Mouse (Mus musculus) G1E (cell line): ENCODE measurements around the gene Fam78b. TPM values are rescaled to one million over a fixed set of nuclear protein-coding genes. Genes with fewer than 3 reads are reported as not detected.

Experiments used
- ATAC-seq: 2 replicates; pipeline ENCODE4 v1.8.0; 2016; ENCODE audit warnings: mild to moderate bottlenecking; ENCODE audit not compliant: insufficient number of reproducible peaks, poor library complexity, low FRiP score, severe bottlenecking; ENCODE audit errors: extremely low read depth
- DNase-seq: peaks from one replicate; pipeline ENCODE4 v3.0.0; 2012; ENCODE audit warnings: low spot score
- H3K27me3 ChIP-seq: 2 replicates; pipeline ENCODE4 v1.6.1; 2012; ENCODE audit warnings: mild to moderate bottlenecking, low read length, inconsistent platforms; ENCODE audit not compliant: insufficient read depth
- H3K36me3 ChIP-seq: replicated peaks from 2 replicates; pipeline ENCODE3; 2012; ENCODE audit warnings: mild to moderate bottlenecking, inconsistent platforms
- H3K4me1 ChIP-seq: 2 replicates; pipeline ENCODE4 v1.6.1; 2012; ENCODE audit warnings: low read depth, low read length, inconsistent platforms, mixed read lengths; ENCODE audit not compliant: insufficient read depth
- H3K4me3 ChIP-seq: 2 replicates; pipeline ENCODE4 v1.5.1; 2012; ENCODE audit warnings: low read depth, mild to moderate bottlenecking, inconsistent platforms, low read length, moderate library complexity, mixed read lengths
- H3K9me3 ChIP-seq: replicated peaks from 2 replicates; pipeline ENCODE4 v1.6.1; 2012; ENCODE audit warnings: inconsistent platforms
- CTCF ChIP-seq: IDR thresholded peaks from 2 replicates; pipeline ENCODE4 v1.5.1; 2012; ENCODE audit warnings: low read depth, low read length, inconsistent platforms, mixed read lengths
- GATA1 ChIP-seq: IDR thresholded peaks from 2 replicates; pipeline ENCODE4 v1.6.1; 2012; ENCODE audit warnings: borderline replicate concordance, low read length, inconsistent platforms, mixed read lengths
- GATA2 ChIP-seq: IDR thresholded peaks from 2 replicates; pipeline ENCODE4 v1.6.1; 2012; ENCODE audit warnings: low read depth, low read length, inconsistent platforms, borderline replicate concordance
- POLR2AphosphoS5 ChIP-seq: IDR thresholded peaks from 2 replicates; pipeline ENCODE4 v1.6.1; 2012; ENCODE audit warnings: low read depth, low read length, inconsistent platforms; ENCODE audit not compliant: insufficient replicate concordance
- TAL1 ChIP-seq: conservative IDR thresholded peaks from 2 replicates; pipeline ENCODE4 v1.6.1; 2012; ENCODE audit warnings: low read depth, low read length, inconsistent platforms, mixed read lengths
- polyA plus RNA-seq: library from polyadenylated mRNA; stranded (reverse); fragments of >175 nt; gene quantifications from 2 replicates; pipeline ENCODE4 v1.2.3, GENCODE M21; 2012
- total RNA-seq, 2 experiments: library from RNA; stranded (forward) in 1 of 2; stranded (reverse) in 1 of 2; fragments of 200-1000 nt in 1 of 2; fragments of >200 nt in 1 of 2; fragmentation: Nextera tagmentation in 1 of 2; gene quantifications; 2 replicates each; pipeline ENCODE4 v1.2.3; 2014 to 2017

Gene Fam78b
- total and polyA plus RNA-seq, 3 experiments = 0.11 TPM; not detected in 2

GRCm38 (mm10) chr1:167081946-167082345 is 80.7 kb downstream of the Fam78b start:
- H3K27me3 ChIP-seq = no peaks in the 10 kb centered on the region
- H3K4me3 ChIP-seq = no peak overlapping the region
- no peak for DNase-seq
- no peaks in the 10 kb centered on the region for H3K36me3 ChIP-seq
- ATAC-seq = no peak
- TF ChIP-seq POLR2AphosphoS5 (no peak), GATA1 (no peak), GATA2 (no peak), TAL1 (no peak), CTCF (no peak)
- peaks cover 41% of the 10 kb centered on the region for H3K9me3 ChIP-seq
- no peaks in the 10 kb centered on the region for H3K4me1 ChIP-seq

DNA sequence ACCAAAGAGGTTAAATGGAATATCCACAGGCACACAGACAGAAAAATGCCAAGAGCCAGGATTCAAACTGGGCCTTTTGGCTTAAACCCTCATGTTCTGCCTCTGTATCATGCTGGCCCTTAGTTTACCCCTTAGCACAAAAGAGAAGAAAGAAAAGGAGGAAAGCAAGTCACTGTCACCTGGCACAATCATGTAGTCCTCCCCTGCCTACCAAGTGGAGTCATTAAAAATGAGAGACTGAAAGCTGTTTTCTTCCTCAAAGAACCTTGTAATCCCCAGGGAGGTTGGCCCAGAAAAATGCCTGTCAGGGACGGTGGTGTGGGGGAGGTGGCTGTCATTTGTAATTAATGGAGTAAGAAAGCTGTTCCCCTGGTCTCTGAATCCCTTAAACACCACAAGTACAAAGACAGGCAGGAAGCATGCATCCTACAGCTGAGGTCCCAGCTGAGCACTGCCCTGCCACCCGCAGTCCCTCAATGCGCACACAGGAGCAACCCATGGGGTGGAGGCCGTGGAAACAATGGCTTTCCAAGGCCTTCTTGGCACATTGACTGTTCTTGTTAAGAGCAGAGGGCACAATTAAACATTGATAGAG is 81.4 kb downstream of the Fam78b start:
- H3K27me3 ChIP-seq = no peaks in the 10 kb centered on the region
- ATAC-seq (no peak), DNase-seq (no peak)
- TF ChIP-seq CTCF (no peak), POLR2AphosphoS5 (no peak), GATA2 (no peak), GATA1 (no peak), TAL1 (no peak)
- no peak overlapping the region for H3K4me3 ChIP-seq
- no peaks in the 10 kb centered on the region for H3K4me1 ChIP-seq
- no peaks in the 10 kb centered on the region for H3K36me3 ChIP-seq
- peaks cover 40% of the 10 kb centered on the region for H3K9me3 ChIP-seq

DNA sequence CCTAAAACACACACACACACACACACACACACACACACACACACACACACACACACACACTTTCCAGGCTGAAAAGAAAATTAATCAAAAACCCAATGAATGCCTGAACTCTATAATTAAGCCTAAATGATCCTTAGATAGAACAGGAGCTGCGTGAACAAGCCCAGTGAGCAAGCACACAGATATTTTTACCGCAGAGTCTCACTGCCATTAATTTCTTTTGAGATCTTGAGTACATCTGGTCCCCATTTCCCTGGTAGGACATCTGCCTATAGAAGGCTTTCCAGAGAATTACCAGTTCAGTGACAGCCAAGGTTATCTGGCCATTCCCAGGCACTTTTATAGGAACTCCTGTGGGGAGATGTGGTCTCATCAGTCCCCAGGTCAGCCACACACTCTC is 82.0 kb downstream of the Fam78b start:
- no peak for TF ChIP-seq CTCF
- no peak for TF ChIP-seq GATA1
- no peak for TF ChIP-seq POLR2AphosphoS5
- TF ChIP-seq GATA2 = no peak
- TF ChIP-seq TAL1 = no peak
- no peaks in the 10 kb centered on the region for H3K4me1 ChIP-seq
- ATAC-seq (no peak), DNase-seq (no peak)
- H3K9me3 ChIP-seq = peaks cover 41% of the 10 kb centered on the region
- H3K4me3 ChIP-seq = no peak overlapping the region
- no peaks in the 10 kb centered on the region for H3K27me3 ChIP-seq
- no peaks in the 10 kb centered on the region for H3K36me3 ChIP-seq

- H3K4me3 ChIP-seq = no peak overlapping the region
- H3K9me3 ChIP-seq = peaks cover 34% of the 10 kb centered on the region
- ATAC-seq (no peak), DNase-seq (no peak)
- no peaks in the 10 kb centered on the region for H3K36me3 ChIP-seq
- H3K27me3 ChIP-seq = no peaks in the 10 kb centered on the region
- TF ChIP-seq GATA1 (no peak), POLR2AphosphoS5 (no peak), GATA2 (no peak), TAL1 (no peak), CTCF (no peak)
- no peaks in the 10 kb centered on the region for H3K4me1 ChIP-seq
Observed at GRCm38 (mm10) chr1:167084330-167084729, 83.1 kb downstream of the Fam78b start.

- DNase-seq = no peak
- no peak overlapping the region for H3K4me3 ChIP-seq
- no peaks in the 10 kb centered on the region for H3K4me1 ChIP-seq
- peaks cover 34% of the 10 kb centered on the region for H3K9me3 ChIP-seq
- H3K27me3 ChIP-seq = no peaks in the 10 kb centered on the region
- no peak for ATAC-seq
- TF ChIP-seq GATA1 (no peak), GATA2 (no peak), POLR2AphosphoS5 (no peak), CTCF (no peak), TAL1 (no peak)
- H3K36me3 ChIP-seq = no peaks in the 10 kb centered on the region
Observed at GRCm38 (mm10) chr1:167085461-167085860, 84.2 kb downstream of the Fam78b start.

DNA sequence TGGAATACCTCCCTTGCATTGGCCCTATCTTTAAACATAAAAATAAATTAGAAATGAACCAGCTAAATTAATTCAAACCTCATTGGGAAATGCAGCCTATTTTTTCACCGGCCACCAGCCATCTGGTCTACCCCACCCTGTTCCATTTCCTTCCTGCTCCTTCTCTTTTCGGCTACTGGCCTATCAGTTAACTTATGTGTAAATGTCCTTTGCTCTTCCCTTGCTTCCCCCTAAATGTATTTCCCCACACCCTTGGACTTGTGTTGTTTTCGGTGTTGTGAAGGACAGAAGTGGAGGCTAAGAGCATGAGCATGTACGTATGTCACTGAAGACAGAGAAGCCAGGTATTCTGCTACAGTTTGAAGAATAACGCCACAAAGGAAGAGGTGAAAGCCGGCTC is 89.2 kb downstream of the Fam78b start:
- no peak for TF ChIP-seq POLR2AphosphoS5
- H3K36me3 ChIP-seq = no peaks in the 10 kb centered on the region
- ATAC-seq (no peak), DNase-seq (no peak)
- no peaks in the 10 kb centered on the region for H3K27me3 ChIP-seq
- peaks cover 29% of the 10 kb centered on the region for H3K9me3 ChIP-seq
- no peak overlapping the region for H3K4me3 ChIP-seq
- H3K4me1 ChIP-seq = no peaks in the 10 kb centered on the region

- TF ChIP-seq GATA2 (no peak), GATA1 (no peak), POLR2AphosphoS5 (no peak), TAL1 (no peak), CTCF (no peak)
- Histone ChIP-seq H3K36me3 (no peaks in the 10 kb centered on the region), H3K4me1 (no peaks in the 10 kb centered on the region), H3K9me3 (peaks cover 28% of the 10 kb centered on the region), H3K4me3 (no peak overlapping the region), H3K27me3 (no peaks in the 10 kb centered on the region)
- ATAC-seq (no peak), DNase-seq (no peak)
Observed at GRCm38 (mm10) chr1:167093551-167093950, 92.3 kb downstream of the Fam78b start.
